Mouse (Mus musculus): ENCODE measurements at regions not wholly inside any gene's neighbourhood (a gene's known extent, or its start where the extent isn't known, plus 50 kb on each side); places are given as distances from the start of the nearest gene placed in this dataset.

- no peak for DNase-seq (ENCODE audit: low read depth)
Observed at GRCm38 (mm10) chr14:25407111-25407510, 51.9 kb upstream of the Zmiz1 start.

All from c-Kit-positive CD71-negative TER-119-negative erythroid progenitor cells, embryonic 14.5 days (primary cell).